Mouse (Mus musculus): ENCODE measurements at regions not wholly inside any gene's neighbourhood (a gene's known extent, or its start where the extent isn't known, plus 50 kb on each side); places are given as distances from the start of the nearest gene placed in this dataset.

GRCm38 (mm10) chr4:78666326-78666725, 454.6 kb upstream of the Ptprd start:
- DNase-seq (no peak), ATAC-seq (ENCODE audit: low FRiP score, low TSS enrichment) (no peak)
- no peaks in the 10 kb centered on the region for H3K36me3 ChIP-seq (ENCODE audit: control insufficient read depth, insufficient read depth, low read length)
- no peak overlapping the region for H3K4me3 ChIP-seq (replicated peaks; ENCODE audit: low read depth, low read length)
- no peaks in the 10 kb centered on the region for H3K9me3 ChIP-seq (ENCODE audit: control insufficient read depth, low read length)
- H3K27ac ChIP-seq (replicated peaks; ENCODE audit: low read depth, low read length) = no peak overlapping the region
- no peak overlapping the region for H3K9ac ChIP-seq (replicated peaks; ENCODE audit: low read length)
- H3K4me2 ChIP-seq (ENCODE audit: low read length) = no peak overlapping the region
- 77% methylated on average over 1 of the region's 1 CpGs for WGBS
- H3K4me1 ChIP-seq (ENCODE audit: control insufficient read depth, insufficient read depth, low read length) = no peaks in the 10 kb centered on the region
- no peaks in the 10 kb centered on the region for H3K27me3 ChIP-seq (ENCODE audit: control insufficient read depth, insufficient read depth, low read length)

- H3K27ac ChIP-seq (replicated peaks; ENCODE audit: low read depth, low read length) = no peak overlapping the region
- no peaks in the 10 kb centered on the region for H3K27me3 ChIP-seq (ENCODE audit: control insufficient read depth, insufficient read depth, low read length)
- ATAC-seq (ENCODE audit: low FRiP score, low TSS enrichment) (no peak), DNase-seq (no peak)
- no peak overlapping the region for H3K4me3 ChIP-seq (replicated peaks; ENCODE audit: low read depth, low read length)
- H3K36me3 ChIP-seq (ENCODE audit: control insufficient read depth, insufficient read depth, low read length) = no peaks in the 10 kb centered on the region
- 88% methylated on average over 1 of the region's 1 CpGs for WGBS
- H3K4me2 ChIP-seq (ENCODE audit: low read length) = no peak overlapping the region
- no peak overlapping the region for H3K9ac ChIP-seq (replicated peaks; ENCODE audit: low read length)
- no peaks in the 10 kb centered on the region for H3K4me1 ChIP-seq (ENCODE audit: control insufficient read depth, insufficient read depth, low read length)
- H3K9me3 ChIP-seq (ENCODE audit: control insufficient read depth, low read length) = no peaks in the 10 kb centered on the region
These were observed 431.0 kb upstream of the Ptprd start for GRCm38 (mm10) chr4:78642773-78643172.

GRCm38 (mm10) chr4:78606461-78606830, 394.7 kb upstream of the Ptprd start:
- Histone ChIP-seq H3K27me3 (ENCODE audit: control insufficient read depth, insufficient read depth, low read length) (no peaks in the 10 kb centered on the region), H3K9ac (replicated peaks; ENCODE audit: low read length) (peak overlapping the region; percentile 34), H3K4me2 (ENCODE audit: low read length) (peak overlapping the region; percentile 55), H3K9me3 (ENCODE audit: control insufficient read depth, low read length) (no peaks in the 10 kb centered on the region), H3K27ac (replicated peaks; ENCODE audit: low read depth, low read length) (0 out of 2 replicates have a peak overlapping the region, but pooled peaks have one; percentile 13), H3K36me3 (ENCODE audit: control insufficient read depth, insufficient read depth, low read length) (no peaks in the 10 kb centered on the region), H3K4me3 (replicated peaks; ENCODE audit: low read depth, low read length) (peak overlapping the region; percentile 36), H3K4me1 (ENCODE audit: control insufficient read depth, insufficient read depth, low read length) (no peaks in the 10 kb centered on the region)
- peak; percentile 51 for DNase-seq
- WGBS = 8% methylated on average over 18 of the region's 18 CpGs
- peak; percentile 78 for ATAC-seq (ENCODE audit: low FRiP score, low TSS enrichment)

- 85% methylated on average over 4 of the region's 4 CpGs for WGBS
- H3K4me3 ChIP-seq (replicated peaks; ENCODE audit: low read depth, low read length) = peak overlapping the region; percentile 36
- no peaks in the 10 kb centered on the region for H3K4me1 ChIP-seq (ENCODE audit: control insufficient read depth, insufficient read depth, low read length)
- H3K36me3 ChIP-seq (ENCODE audit: control insufficient read depth, insufficient read depth, low read length) = no peaks in the 10 kb centered on the region
- 0 out of 2 replicates have a peak overlapping the region, but pooled peaks have one; percentile 13 for H3K27ac ChIP-seq (replicated peaks; ENCODE audit: low read depth, low read length)
- H3K9ac ChIP-seq (replicated peaks; ENCODE audit: low read length) = peak overlapping the region; percentile 34
- H3K4me2 ChIP-seq (ENCODE audit: low read length) = peak overlapping the region; percentile 55
- no peaks in the 10 kb centered on the region for H3K27me3 ChIP-seq (ENCODE audit: control insufficient read depth, insufficient read depth, low read length)
- ATAC-seq (ENCODE audit: low FRiP score, low TSS enrichment) (peak; percentile 57; the same call in 1 of the 2 replicates), DNase-seq (no peak)
- no peaks in the 10 kb centered on the region for H3K9me3 ChIP-seq (ENCODE audit: control insufficient read depth, low read length)
These were observed 394.2 kb upstream of the Ptprd start for GRCm38 (mm10) chr4:78605763-78606460.

GRCm38 (mm10) chr4:78581590-78581989, 369.8 kb upstream of the Ptprd start:
- Histone ChIP-seq H3K9me3 (ENCODE audit: control insufficient read depth, low read length) (no peaks in the 10 kb centered on the region; the same call in 1 of the 2 replicates), H3K36me3 (ENCODE audit: control insufficient read depth, insufficient read depth, low read length) (no peaks in the 10 kb centered on the region), H3K4me2 (ENCODE audit: low read length) (no peak overlapping the region), H3K4me3 (replicated peaks; ENCODE audit: low read depth, low read length) (no peak overlapping the region), H3K27me3 (ENCODE audit: control insufficient read depth, insufficient read depth, low read length) (no peaks in the 10 kb centered on the region), H3K9ac (replicated peaks; ENCODE audit: low read length) (no peak overlapping the region), H3K4me1 (ENCODE audit: control insufficient read depth, insufficient read depth, low read length) (no peaks in the 10 kb centered on the region), H3K27ac (replicated peaks; ENCODE audit: low read depth, low read length) (no peak overlapping the region)
- ATAC-seq (ENCODE audit: low FRiP score, low TSS enrichment) = no peak
- DNase-seq = no peak
- 90% methylated on average over 2 of the region's 2 CpGs for WGBS

GRCm38 (mm10) chr4:78565356-78565755, 353.6 kb upstream of the Ptprd start:
- H3K27ac ChIP-seq (replicated peaks; ENCODE audit: low read depth, low read length) = no peak overlapping the region
- no peak for DNase-seq
- 84% methylated on average over 2 of the region's 2 CpGs for WGBS
- no peak overlapping the region for H3K4me2 ChIP-seq (ENCODE audit: low read length)
- ATAC-seq (ENCODE audit: low FRiP score, low TSS enrichment) = no peak
- no peak overlapping the region for H3K4me3 ChIP-seq (replicated peaks; ENCODE audit: low read depth, low read length)
- no peaks in the 10 kb centered on the region for H3K27me3 ChIP-seq (ENCODE audit: control insufficient read depth, insufficient read depth, low read length)
- no peak overlapping the region for H3K9ac ChIP-seq (replicated peaks; ENCODE audit: low read length)
- H3K9me3 ChIP-seq (ENCODE audit: control insufficient read depth, low read length) = no peaks in the 10 kb centered on the region
- no peaks in the 10 kb centered on the region for H3K36me3 ChIP-seq (ENCODE audit: control insufficient read depth, insufficient read depth, low read length)
- H3K4me1 ChIP-seq (ENCODE audit: control insufficient read depth, insufficient read depth, low read length) = no peaks in the 10 kb centered on the region

Data from midbrain, embryonic 14.5 days (tissue).